Mouse (Mus musculus) CH12.LX (cell line): ENCODE measurements around the gene Sema3c. TPM values are rescaled to one million over a fixed set of nuclear protein-coding genes. Genes with fewer than 3 reads are reported as not detected.

Source experiments
- DNase-seq: peaks from one replicate; pipeline ENCODE4 v3.0.0-alpha.2; 2013; ENCODE audit errors: extremely low read depth
- H3K27ac ChIP-seq: 2 replicates; pipeline ENCODE4 v1.5.1; 2012; ENCODE audit warnings: low read depth, mild to moderate bottlenecking, control low read depth, moderate library complexity; ENCODE audit not compliant: insufficient read depth
- H3K27me3 ChIP-seq: replicated peaks from 2 replicates; pipeline ENCODE3; 2012; ENCODE audit warnings: inconsistent platforms
- H3K36me3 ChIP-seq, 2 experiments: replicated peaks in 1 of 2; 2 replicates each; pipeline versions ENCODE3 to v1.6.1; 2012; ENCODE audit warnings: inconsistent platforms in 1 of 2, low read length in 1 of 2, mild to moderate bottlenecking in 1 of 2, mixed read lengths in 1 of 2, moderate library complexity in 1 of 2; ENCODE audit not compliant: control insufficient read depth in 1 of 2, insufficient read depth in 1 of 2
- H3K4me1 ChIP-seq, 2 experiments: 2 replicates each; pipeline ENCODE4 v1.6.1; 2012; ENCODE audit warnings: inconsistent platforms in 1 of 2, moderate library complexity in 1 of 2; ENCODE audit not compliant: insufficient read depth in 2 of 2, control insufficient read depth in 1 of 2
- H3K4me2 ChIP-seq: 2 replicates; pipeline ENCODE4 v1.6.1; 2012; ENCODE audit warnings: low read depth, mild to moderate bottlenecking, control low read depth; ENCODE audit not compliant: poor library complexity, insufficient read depth, severe bottlenecking
- H3K4me3 ChIP-seq, 3 experiments: fragments of 150-350 bp in 1 of 3; sonication (generic) in 1 of 3; replicated peaks in 1 of 3; 2 replicates each; pipeline versions ENCODE3 to v1.5.1; 2011 to 2012; ENCODE audit warnings: low read depth in 2 of 3, low read length in 2 of 3, mild to moderate bottlenecking in 2 of 3, moderate library complexity in 2 of 3, control low read depth in 1 of 3, improper control_type of control experiment in 1 of 3, inconsistent platforms in 1 of 3, mixed read lengths in 1 of 3; ENCODE audit not compliant: poor library complexity in 1 of 3
- H3K79me2 ChIP-seq: replicated peaks from 2 replicates; pipeline ENCODE4 v1.6.1; 2012; ENCODE audit warnings: mild to moderate bottlenecking, moderate library complexity; ENCODE audit not compliant: control insufficient read depth, poor library complexity, insufficient read depth, severe bottlenecking; ENCODE audit errors: extremely low read depth
- H3K9ac ChIP-seq: 2 replicates; pipeline ENCODE4 v1.6.1; 2012; ENCODE audit warnings: low read depth, mild to moderate bottlenecking, control low read depth, moderate library complexity; ENCODE audit not compliant: insufficient read depth
- H3K9me3 ChIP-seq: replicated peaks from 2 replicates; pipeline ENCODE3; 2012; ENCODE audit warnings: low read length, inconsistent platforms, mixed read lengths
- BHLHE40 ChIP-seq: IDR thresholded peaks from 2 replicates; pipeline ENCODE4 v1.6.1; 2011; ENCODE audit warnings: mild to moderate bottlenecking, low read depth, low read length, improper control_type of control experiment
- CHD1 ChIP-seq: IDR thresholded peaks from 2 replicates; pipeline ENCODE4 v1.6.1; 2012; ENCODE audit warnings: low read depth, low read length, improper control_type of control experiment, inconsistent platforms
- CHD2 ChIP-seq: IDR thresholded peaks from 2 replicates; pipeline ENCODE4 v1.6.1; 2011; ENCODE audit warnings: low read length, improper control_type of control experiment
- E2F4 ChIP-seq: IDR thresholded peaks from 2 replicates; pipeline ENCODE4 v1.6.1; 2011; ENCODE audit warnings: low read depth, low read length, improper control_type of control experiment; ENCODE audit not compliant: insufficient replicate concordance
- ETS1 ChIP-seq: conservative IDR thresholded peaks from 2 replicates; pipeline ENCODE4 v1.6.1; 2012; ENCODE audit warnings: low read depth, mild to moderate bottlenecking, inconsistent platforms, low read length, improper control_type of control experiment, moderate library complexity
- GABPA ChIP-seq: IDR thresholded peaks from 2 replicates; pipeline ENCODE4 v1.6.1; 2012; ENCODE audit warnings: low read depth, low read length, improper control_type of control experiment, inconsistent platforms; ENCODE audit not compliant: insufficient replicate concordance
- HCFC1 ChIP-seq: IDR thresholded peaks from 2 replicates; pipeline ENCODE4 v1.6.1; 2012; ENCODE audit warnings: low read depth, mild to moderate bottlenecking, inconsistent platforms, low read length, improper control_type of control experiment
- IRF4 ChIP-seq: IDR thresholded peaks from 2 replicates; pipeline ENCODE4 v1.6.1; 2014; ENCODE audit warnings: low read depth, mild to moderate bottlenecking, inconsistent platforms, low read length, improper control_type of control experiment
- JUND ChIP-seq: conservative IDR thresholded peaks from 2 replicates; pipeline ENCODE4 v1.6.1; 2011; ENCODE audit warnings: low read depth, low read length, improper control_type of control experiment
- MAFK ChIP-seq: IDR thresholded peaks from 2 replicates; pipeline ENCODE4 v1.6.1; 2011; ENCODE audit warnings: low read length, improper control_type of control experiment; ENCODE audit not compliant: insufficient replicate concordance
- MAX ChIP-seq: IDR thresholded peaks from 2 replicates; pipeline ENCODE4 v1.6.1; 2011; ENCODE audit warnings: low read length, improper control_type of control experiment
- MAZ ChIP-seq: IDR thresholded peaks from 2 replicates; pipeline ENCODE4 v1.6.1; 2012; ENCODE audit warnings: low read depth, mild to moderate bottlenecking, inconsistent platforms, low read length, improper control_type of control experiment, moderate library complexity
- NRF1 ChIP-seq: IDR thresholded peaks from 2 replicates; pipeline ENCODE4 v1.6.1; 2014; ENCODE audit warnings: low read depth, mild to moderate bottlenecking, inconsistent platforms, low read length, improper control_type of control experiment, moderate library complexity
- PAX5 ChIP-seq: IDR thresholded peaks from 2 replicates; pipeline ENCODE4 v1.6.1; 2012; ENCODE audit warnings: low read length, inconsistent platforms, mixed read lengths
- POLR2A ChIP-seq: IDR thresholded peaks from 2 replicates; pipeline ENCODE4 v1.6.1; 2011; ENCODE audit warnings: low read depth, mild to moderate bottlenecking, improper control_type of control experiment, low read length
- POLR2AphosphoS2 ChIP-seq: IDR thresholded peaks from 2 replicates; pipeline ENCODE4 v1.6.1; 2011; ENCODE audit warnings: low read depth, low read length, improper control_type of control experiment
- SIN3A ChIP-seq: IDR thresholded peaks from 2 replicates; pipeline ENCODE4 v1.6.1; 2012; ENCODE audit warnings: low read length, improper control_type of control experiment, inconsistent platforms
- TCF12 ChIP-seq: IDR thresholded peaks from 2 replicates; pipeline ENCODE4 v1.6.1; 2014; ENCODE audit warnings: low read depth, mild to moderate bottlenecking, inconsistent platforms, low read length, improper control_type of control experiment
- USF1 ChIP-seq: IDR thresholded peaks from 2 replicates; pipeline ENCODE4 v1.6.1; 2014; ENCODE audit warnings: low read depth, mild to moderate bottlenecking, inconsistent platforms, low read length, improper control_type of control experiment
- USF2 ChIP-seq: conservative IDR thresholded peaks from 2 replicates; pipeline ENCODE4 v1.6.1; 2011; ENCODE audit warnings: low read depth, low read length, improper control_type of control experiment
- ZKSCAN1 ChIP-seq: IDR thresholded peaks from 2 replicates; pipeline ENCODE4 v1.6.1; 2012; ENCODE audit warnings: low read depth, inconsistent platforms, low read length, improper control_type of control experiment, borderline replicate concordance
- ZNF384 ChIP-seq: IDR thresholded peaks from 2 replicates; pipeline ENCODE4 v1.6.1; 2012; ENCODE audit warnings: low read depth, low read length, improper control_type of control experiment, inconsistent platforms
- dilution Hi-C: fragments of 300-500 bp; cut with MboI; formaldehyde crosslinking; loops from 2 replicates; pipeline ENCODE4 v1.14.3; 2020; ENCODE audit warnings: low sequenced_read_pairs; ENCODE audit not compliant: extremely low pct_unique_long_range_greater_than_20kb, extremely low pct_ligation_motif_present
- in situ Hi-C: fragments of 300-500 bp; cut with MboI; formaldehyde crosslinking; loops from 3 replicates; pipeline ENCODE4 v1.14.3; 2019; ENCODE audit warnings: low sequenced_read_pairs, low pct_ligation_motif_present, low pct_unique_long_range_greater_than_20kb, mixed read lengths
- polyA plus RNA-seq: library from polyadenylated mRNA; unstranded; fragments of >175 nt; gene quantifications from 2 replicates; pipeline ENCODE4 v1.2.1, GENCODE M21; 2012; ENCODE audit warnings: low read depth; ENCODE audit not compliant: insufficient read length
- total RNA-seq, 2 experiments: library from RNA; depleted of rRNA; stranded (reverse); fragments of 300-350 nt in 1 of 2; fragments of >200 nt in 1 of 2; gene quantifications; 2 replicates each; pipeline ENCODE4 v1.2.3; 2012 to 2014

Sema3c gene
- total and polyA plus RNA-seq, 3 experiments = not detected

GRCm38 (mm10) chr5:17661223-17661622, 87.1 kb downstream of the Sema3c start:
- Histone ChIP-seq H3K79me2 (no peaks in the 10 kb centered on the region), H3K4me3 (no peak overlapping the region), H3K36me3 (no peaks in the 10 kb centered on the region), H3K27ac (no peak overlapping the region), H3K27me3 (no peaks in the 10 kb centered on the region), H3K9me3 (no peaks in the 10 kb centered on the region), H3K4me2 (no peak overlapping the region), H3K4me1 (no peaks in the 10 kb centered on the region), H3K9ac (no peak overlapping the region)
- DNase-seq = no peak
- TF ChIP-seq POLR2AphosphoS2 (no peak), USF1 (no peak), PAX5 (no peak), USF2 (no peak), BHLHE40 (no peak), JUND (no peak), TCF12 (no peak), E2F4 (no peak), POLR2A (no peak), HCFC1 (no peak)
- in situ Hi-C loops = no loop called here
- dilution Hi-C loops = no loop called here

GRCm38 (mm10) chr5:17671356-17671755, 97.3 kb downstream of the Sema3c start:
- no peak overlapping the region for H3K27ac ChIP-seq
- no peak for DNase-seq
- H3K9me3 ChIP-seq = no peaks in the 10 kb centered on the region
- H3K4me2 ChIP-seq = no peak overlapping the region
- in situ Hi-C loops (no loop called here), dilution Hi-C loops (no loop called here)
- no peak overlapping the region for H3K4me3 ChIP-seq
- no peaks in the 10 kb centered on the region for H3K79me2 ChIP-seq
- H3K4me1 ChIP-seq = no peaks in the 10 kb centered on the region
- H3K9ac ChIP-seq = no peak overlapping the region
- no peaks in the 10 kb centered on the region for H3K36me3 ChIP-seq
- TF ChIP-seq MAX (no peak), GABPA (no peak), E2F4 (no peak), IRF4 (no peak), CHD1 (no peak), SIN3A (no peak), ETS1 (no peak), ZNF384 (no peak), CHD2 (no peak), ZKSCAN1 (no peak), MAFK (no peak), USF1 (no peak), PAX5 (no peak), MAZ (no peak), TCF12 (no peak), NRF1 (no peak)
- TF ChIP-seq, all 38 proteins: peak for 0
- H3K27me3 ChIP-seq = no peaks in the 10 kb centered on the region
